Mouse (Mus musculus): ENCODE measurements around the gene Galnt10.

- TF ChIP-seq TAL1 (IDR thresholded peaks at IDR 0.05; ENCODE audit: low read length) (no peak), GATA1 (IDR thresholded peaks at IDR 0.05; ENCODE audit: low read length) (no peak)
These were observed 1.7 kb downstream of the Galnt10 start for GRCm38 (mm10) chr11:57646940-57647339.

Measured in erythroblast, embryonic 14.5 days (primary cell).